Mouse (Mus musculus) hindbrain, postnatal 0 days (tissue): Measurements from ENCODE around the gene Trim2. TPM values are rescaled to one million over a fixed set of nuclear protein-coding genes. Genes with fewer than 3 reads are reported as not detected.

ENCODE experiments used
- ATAC-seq: fragments of 200-750 bp; cut with Nextera tagmentation; 2 replicates; pipeline ENCODE4 v1.8.0; 2017; ENCODE audit warnings: mild to moderate bottlenecking, moderate TSS enrichment, moderate library complexity
- DNase-seq: peaks from one replicate; pipeline ENCODE4 v3.0.0-alpha.2; 2015; ENCODE audit warnings: low spot score
- H3K27ac ChIP-seq: fragments of 300-500 bp; sonication (generic); 2 replicates; pipeline ENCODE4 v1.5.1; 2014; ENCODE audit warnings: mild to moderate bottlenecking
- H3K27me3 ChIP-seq: fragments of 300-500 bp; sonication (generic); 2 replicates; pipeline ENCODE4 v1.6.1; 2014; ENCODE audit warnings: low read length, mixed read lengths; ENCODE audit not compliant: insufficient read depth
- H3K36me3 ChIP-seq: fragments of 300-500 bp; sonication (generic); 2 replicates; pipeline ENCODE4 v1.6.1; 2014; ENCODE audit warnings: low read length, mixed read lengths; ENCODE audit not compliant: insufficient read depth
- H3K4me1 ChIP-seq: fragments of 300-500 bp; sonication (generic); 2 replicates; pipeline ENCODE4 v1.6.1; 2014; ENCODE audit warnings: antibody characterized with exemption, low read length, mixed read lengths; ENCODE audit not compliant: insufficient read depth
- H3K4me2 ChIP-seq: fragments of 300-500 bp; sonication (generic); 2 replicates; pipeline ENCODE4 v1.6.1; 2014; ENCODE audit warnings: low read depth, mild to moderate bottlenecking, low read length, moderate library complexity, mixed read lengths
- H3K4me3 ChIP-seq: fragments of 300-500 bp; sonication (generic); 2 replicates; pipeline ENCODE4 v1.5.1; 2014; ENCODE audit warnings: low read length
- H3K9ac ChIP-seq: fragments of 300-500 bp; sonication (generic); replicated peaks from 2 replicates; pipeline ENCODE4 v1.6.1; 2014; ENCODE audit warnings: mild to moderate bottlenecking, low read length, moderate library complexity, mixed read lengths
- H3K9me3 ChIP-seq: fragments of 300-500 bp; sonication (generic); 2 replicates; pipeline ENCODE4 v1.6.1; 2016; ENCODE audit warnings: low read length, mixed read lengths
- CTCF ChIP-seq: IDR thresholded peaks from 2 replicates; pipeline ENCODE4 v1.5.1; 2016; ENCODE audit warnings: antibody characterized with exemption, control low read depth, low read depth
- WGBS: fragments of 180-500 bp; shearing (Covaris S2); extraction: QIAGEN DNeasy Blood & Tissue Kit; methylation state at CpG from one replicate; pipeline ENCODE4 v1.1.7; 2014; 5-methylcytosine and 5-hydroxymethylcytosine counted together
- polyA plus RNA-seq: library from polyadenylated mRNA; unstranded; fragments of >200 nt; fragmentation: Nextera tagmentation; extraction: Ambion mirVana; gene quantifications from 2 replicates; pipeline ENCODE4 v1.2.1, GENCODE M21; 2015
- total RNA-seq: library from RNA; depleted of rRNA; stranded (reverse); fragments of >200 nt; gene quantifications from 2 replicates; pipeline ENCODE4 v1.2.3, GENCODE M21; 2014

Gene Trim2
- total and polyA plus RNA-seq, 2 experiments from 2014 or later, result 130 to 236 TPM

- no peaks in the 10 kb centered on the region for H3K9me3 ChIP-seq
- H3K27me3 ChIP-seq, result no peaks in the 10 kb centered on the region
- TF ChIP-seq CTCF, result no peak
- ATAC-seq (no peak), DNase-seq (no peak)
- H3K36me3 ChIP-seq, result peaks cover 22% of the 10 kb centered on the region; the same call in 1 of the 2 replicates
- WGBS, result 88% methylated on average over 6 of the region's 6 CpGs
- no peak overlapping the region for H3K4me3 ChIP-seq
- no peak overlapping the region for H3K27ac ChIP-seq
- H3K4me1 ChIP-seq, result no peaks in the 10 kb centered on the region
- no peak overlapping the region for H3K4me2 ChIP-seq
- H3K9ac ChIP-seq, result no peak overlapping the region
Measured at GRCm38 (mm10) chr3:84205650-84206049, 101.0 kb downstream of the Trim2 start.

GRCm38 (mm10) chr3:84204640-84205039, 102.0 kb downstream of the Trim2 start:
- H3K9me3 ChIP-seq, result no peaks in the 10 kb centered on the region
- H3K36me3 ChIP-seq, result peaks cover 22% of the 10 kb centered on the region; the same call in 1 of the 2 replicates
- no peak overlapping the region for H3K4me3 ChIP-seq
- no peak overlapping the region for H3K4me2 ChIP-seq
- DNase-seq (no peak), ATAC-seq (no peak)
- TF ChIP-seq CTCF, result no peak
- 82% methylated on average over 5 of the region's 5 CpGs for WGBS
- H3K4me1 ChIP-seq, result no peaks in the 10 kb centered on the region
- no peaks in the 10 kb centered on the region for H3K27me3 ChIP-seq
- H3K9ac ChIP-seq, result no peak overlapping the region
- H3K27ac ChIP-seq, result no peak overlapping the region

- peak overlapping the region; percentile 60 for H3K27ac ChIP-seq
- ATAC-seq, result peak; percentile 88
- DNase-seq, result peak; percentile 80
- no peaks in the 10 kb centered on the region for H3K9me3 ChIP-seq
- H3K4me2 ChIP-seq, result no peak overlapping the region
- TF ChIP-seq CTCF, result no peak
- no peak overlapping the region for H3K9ac ChIP-seq
- no peaks in the 10 kb centered on the region for H3K27me3 ChIP-seq
- no peak overlapping the region for H3K4me3 ChIP-seq
- peaks cover 7% of the 10 kb centered on the region; the same call in 1 of the 2 replicates for H3K36me3 ChIP-seq
- WGBS, result 31% methylated on average over 13 of the region's 13 CpGs
- no peaks in the 10 kb centered on the region for H3K4me1 ChIP-seq
Measured at GRCm38 (mm10) chr3:84200559-84201420, 105.9 kb downstream of the Trim2 start.

- Histone ChIP-seq H3K9me3 (no peaks in the 10 kb centered on the region), H3K27ac (no peak overlapping the region), H3K9ac (no peak overlapping the region), H3K27me3 (no peaks in the 10 kb centered on the region), H3K4me1 (no peaks in the 10 kb centered on the region), H3K36me3 (peaks cover 4% of the 10 kb centered on the region), H3K4me3 (no peak overlapping the region), H3K4me2 (no peak overlapping the region)
- DNase-seq (no peak), ATAC-seq (no peak)
- TF ChIP-seq CTCF, result no peak
- WGBS, result 92% methylated on average over 9 of the region's 9 CpGs
Measured at GRCm38 (mm10) chr3:84199516-84199915, 107.2 kb downstream of the Trim2 start.

GRCm38 (mm10) chr3:84198229-84198628, 108.4 kb downstream of the Trim2 start:
- no peak for TF ChIP-seq CTCF
- Histone ChIP-seq H3K4me3 (no peak overlapping the region), H3K27ac (no peak overlapping the region), H3K9ac (no peak overlapping the region), H3K36me3 (peaks cover 8% of the 10 kb centered on the region), H3K9me3 (no peaks in the 10 kb centered on the region), H3K4me2 (no peak overlapping the region), H3K4me1 (no peaks in the 10 kb centered on the region), H3K27me3 (no peaks in the 10 kb centered on the region)
- DNase-seq, result no peak
- no peak for ATAC-seq
- WGBS, result 96% methylated on average over 3 of the region's 3 CpGs

GRCm38 (mm10) chr3:84193881-84194280, 112.8 kb downstream of the Trim2 start:
- Histone ChIP-seq H3K27me3 (no peaks in the 10 kb centered on the region), H3K27ac (no peak overlapping the region), H3K36me3 (peaks cover 27% of the 10 kb centered on the region), H3K4me2 (no peak overlapping the region), H3K9me3 (no peaks in the 10 kb centered on the region), H3K9ac (no peak overlapping the region), H3K4me3 (no peak overlapping the region), H3K4me1 (0 out of 2 replicates have a peak, but pooled peaks cover 2% of the 10 kb centered on the region)
- DNase-seq, result no peak
- ATAC-seq, result no peak
- no peak for TF ChIP-seq CTCF
- WGBS, result 57% methylated on average over 4 of the region's 4 CpGs
